Mouse (Mus musculus) megakaryocyte, adult 5-6 weeks (primary cell): ENCODE measurements at regions not wholly inside any gene's neighbourhood (a gene's known extent, or its start where the extent isn't known, plus 50 kb on each side); places are given as distances from the start of the nearest gene placed in this dataset.

ENCODE experiments used
- ATAC-seq: 2 replicates; pipeline ENCODE4 v1.8.0; 2016; ENCODE audit warnings: mild to moderate bottlenecking, inconsistent platforms; ENCODE audit not compliant: poor library complexity, severe bottlenecking

GRCm38 (mm10) chr16:84581166-84581565 lies 66.2 kb downstream of the A730009L09Rik start:
- ATAC-seq, result no peak

GRCm38 (mm10) chr16:84583323-84583722 lies 68.4 kb downstream of the A730009L09Rik start:
- ATAC-seq, result peak; percentile 83

GRCm38 (mm10) chr16:84583773-84584229 lies 68.9 kb downstream of the A730009L09Rik start:
- ATAC-seq, result peak; percentile 84

GRCm38 (mm10) chr16:84584724-84585399 lies 69.9 kb downstream of the A730009L09Rik start:
- ATAC-seq, result peak; percentile 25

- no peak for ATAC-seq
Observed at GRCm38 (mm10) chr16:84592978-84593377, 78.1 kb downstream of the A730009L09Rik start.

GRCm38 (mm10) chr16:84602969-84603368 lies 88.0 kb downstream of the A730009L09Rik start:
- ATAC-seq, result no peak

GRCm38 (mm10) chr16:84603465-84604205 lies 88.7 kb downstream of the A730009L09Rik start:
- ATAC-seq, result 0 out of 2 replicates have a peak, but pooled peaks have one; percentile 43

- ATAC-seq, result no peak
Observed at GRCm38 (mm10) chr16:84604272-84604975, 89.5 kb downstream of the A730009L09Rik start.

GRCm38 (mm10) chr16:84606010-84606803 lies 91.3 kb downstream of the A730009L09Rik start:
- ATAC-seq, result peak; percentile 56

- no peak for ATAC-seq
Observed at GRCm38 (mm10) chr16:84606804-84607095, 91.8 kb downstream of the A730009L09Rik start.

- no peak for ATAC-seq
Observed at GRCm38 (mm10) chr16:84607503-84607902, 92.6 kb downstream of the A730009L09Rik start.

- ATAC-seq, result no peak
Observed at GRCm38 (mm10) chr16:84615683-84616082, 100.8 kb downstream of the A730009L09Rik start.

GRCm38 (mm10) chr16:84616132-84616531 lies 101.2 kb downstream of the A730009L09Rik start:
- ATAC-seq, result no peak

- no peak for ATAC-seq
Observed at GRCm38 (mm10) chr16:84618379-84618778, 103.5 kb downstream of the A730009L09Rik start.

- no peak for ATAC-seq
Observed at GRCm38 (mm10) chr16:84619876-84620275, 105.0 kb downstream of the A730009L09Rik start.

- ATAC-seq, result peak; percentile 18; the same call in 1 of the 2 replicates
Observed at GRCm38 (mm10) chr16:84620861-84621260, 105.9 kb downstream of the A730009L09Rik start.

- peak; percentile 94 for ATAC-seq
Observed at GRCm38 (mm10) chr16:84621300-84622031, 106.5 kb downstream of the A730009L09Rik start.

- ATAC-seq, result no peak
Observed at GRCm38 (mm10) chr16:84623346-84624085, 108.6 kb downstream of the A730009L09Rik start.

- ATAC-seq, result no peak
Observed at GRCm38 (mm10) chr16:84624443-84625109, 109.7 kb downstream of the A730009L09Rik start.
